Mouse (Mus musculus) lung, postnatal 0 days (tissue): ENCODE measurements around the gene Hemgn. TPM values are rescaled to one million over a fixed set of nuclear protein-coding genes. Genes with fewer than 3 reads are reported as not detected.

Source experiments
- ATAC-seq: fragments of 200-750 bp; cut with Nextera tagmentation; 2 replicates; pipeline ENCODE4 v1.8.0; 2017; ENCODE audit warnings: moderate library complexity
- DNase-seq: peaks from one replicate; pipeline ENCODE4 v3.0.0-alpha.2; 2016; ENCODE audit warnings: low spot score
- H3K27ac ChIP-seq: fragments of 300-500 bp; sonication (generic); 2 replicates; pipeline ENCODE4 v1.5.1; 2014; ENCODE audit warnings: antibody characterized with exemption, mild to moderate bottlenecking, low read length, mixed read lengths
- H3K27me3 ChIP-seq: fragments of 300-500 bp; sonication (generic); replicated peaks from 2 replicates; pipeline ENCODE4 v1.6.1; 2014; ENCODE audit warnings: low read length, mixed read lengths; ENCODE audit not compliant: insufficient read depth
- H3K36me3 ChIP-seq: fragments of 300-500 bp; sonication (generic); 2 replicates; pipeline ENCODE4 v1.6.1; 2014; ENCODE audit warnings: low read length, mixed read lengths; ENCODE audit not compliant: insufficient read depth
- H3K4me1 ChIP-seq: fragments of 300-500 bp; sonication (generic); 2 replicates; pipeline ENCODE4 v1.6.1; 2014; ENCODE audit warnings: antibody characterized with exemption, low read depth, low read length, mixed read lengths; ENCODE audit not compliant: insufficient read depth
- H3K4me2 ChIP-seq: fragments of 300-500 bp; sonication (generic); replicated peaks from 2 replicates; pipeline ENCODE4 v1.6.1; 2014; ENCODE audit warnings: low read depth, mild to moderate bottlenecking, low read length, moderate library complexity, mixed read lengths
- H3K4me3 ChIP-seq: fragments of 300-500 bp; sonication (generic); 2 replicates; pipeline ENCODE4 v1.5.1; 2014; ENCODE audit warnings: low read depth, low read length
- H3K9ac ChIP-seq: fragments of 300-500 bp; sonication (generic); replicated peaks from 2 replicates; pipeline ENCODE4 v1.6.1; 2014; ENCODE audit warnings: low read depth, mild to moderate bottlenecking
- H3K9me3 ChIP-seq: fragments of 300-500 bp; sonication (generic); 2 replicates; pipeline ENCODE4 v1.6.1; 2016; ENCODE audit warnings: low read length, mixed read lengths
- CTCF ChIP-seq: IDR thresholded peaks from 2 replicates; pipeline ENCODE4 v1.5.1; 2016; ENCODE audit warnings: antibody characterized with exemption, mild to moderate bottlenecking
- EP300 ChIP-seq: IDR thresholded peaks from 2 replicates; pipeline ENCODE4 v1.6.1; 2016; ENCODE audit warnings: antibody characterized with exemption, mild to moderate bottlenecking, control low read depth
- WGBS: fragments of 180-500 bp; shearing (Covaris S2); extraction: QIAGEN DNeasy Blood & Tissue Kit; methylation state at CpG from one replicate; pipeline ENCODE4 v1.1.7; 2014; 5-methylcytosine and 5-hydroxymethylcytosine counted together
- polyA plus RNA-seq: library from polyadenylated mRNA; unstranded; fragments of >200 nt; fragmentation: Nextera tagmentation; extraction: Ambion mirVana; gene quantifications from 2 replicates; pipeline ENCODE4 v1.2.1, GENCODE M21; 2015

Hemgn gene
- polyA plus RNA-seq, 1 experiment from 2014 or later, result 1.0 TPM

DNA sequence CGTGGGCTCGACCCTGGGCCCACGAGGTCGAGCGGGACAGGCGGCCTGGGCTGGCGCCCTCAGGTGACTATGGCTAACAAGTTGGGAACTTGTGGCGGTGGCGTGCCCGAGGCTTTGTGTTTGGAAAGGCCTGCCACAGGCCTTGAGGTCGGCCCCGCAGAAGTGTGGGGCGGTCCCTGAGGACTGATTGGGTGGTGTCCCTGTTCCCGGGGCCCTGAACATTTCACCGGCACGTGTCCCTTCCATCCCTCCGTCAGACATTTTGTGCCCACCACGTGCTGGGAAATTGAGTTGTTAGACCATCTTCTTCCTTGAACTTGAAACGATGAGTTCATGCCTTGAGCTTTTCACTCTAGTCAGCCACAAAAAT lies 39.2 kb upstream of the Hemgn start:
- no peaks in the 10 kb centered on the region for H3K27me3 ChIP-seq
- peak overlapping the region; percentile 95 for H3K27ac ChIP-seq
- ATAC-seq, result peak; percentile 17; the same call in 1 of the 2 replicates
- WGBS, result 0% methylated on average over 17 of the region's 19 CpGs
- H3K4me2 ChIP-seq, result peak overlapping the region; percentile 70
- no peaks in the 10 kb centered on the region for H3K9me3 ChIP-seq
- no peak for TF ChIP-seq CTCF
- no peak for TF ChIP-seq EP300
- no peaks in the 10 kb centered on the region for H3K36me3 ChIP-seq
- H3K4me1 ChIP-seq, result peaks cover 40% of the 10 kb centered on the region; the same call in 1 of the 2 replicates
- peak overlapping the region; percentile 88 for H3K4me3 ChIP-seq
- H3K9ac ChIP-seq, result peak overlapping the region; percentile 67
- peak; percentile 76 for DNase-seq

GRCm38 (mm10) chr4:46451758-46452480 lies 38.6 kb upstream of the Hemgn start:
- Histone ChIP-seq H3K36me3 (no peaks in the 10 kb centered on the region), H3K9ac (peak overlapping the region; percentile 67), H3K9me3 (no peaks in the 10 kb centered on the region), H3K4me1 (peaks cover 38% of the 10 kb centered on the region; the same call in 1 of the 2 replicates), H3K4me2 (peak overlapping the region; percentile 70), H3K27me3 (no peaks in the 10 kb centered on the region), H3K27ac (peak overlapping the region; percentile 95), H3K4me3 (peak overlapping the region; percentile 88)
- DNase-seq (peak; percentile 86), ATAC-seq (peak; percentile 64)
- WGBS, result under 1% methylated on average over 28 of the region's 111 CpGs
- TF ChIP-seq CTCF (no peak), EP300 (no peak)

- DNase-seq (peak; percentile 71), ATAC-seq (peak; percentile 52)
- Histone ChIP-seq H3K4me3 (peak overlapping the region; percentile 88), H3K4me1 (peaks cover 32% of the 10 kb centered on the region; the same call in 1 of the 2 replicates), H3K36me3 (no peaks in the 10 kb centered on the region), H3K9me3 (no peaks in the 10 kb centered on the region), H3K4me2 (peak overlapping the region; percentile 70), H3K9ac (peak overlapping the region; percentile 67), H3K27me3 (no peaks in the 10 kb centered on the region), H3K27ac (peak overlapping the region; percentile 95)
- under 1% methylated on average over 35 of the region's 70 CpGs for WGBS
- TF ChIP-seq EP300 (no peak), CTCF (no peak)
Measured at GRCm38 (mm10) chr4:46451240-46451757, 38.0 kb upstream of the Hemgn start.

GRCm38 (mm10) chr4:46450519-46451131 lies 37.3 kb upstream of the Hemgn start, which contains the start of gene Anp32b:
Gene Anp32b, plus strand, starts transcription at chr4:46450902.
- peaks cover 27% of the 10 kb centered on the region; the same call in 1 of the 2 replicates for H3K4me1 ChIP-seq

DNA sequence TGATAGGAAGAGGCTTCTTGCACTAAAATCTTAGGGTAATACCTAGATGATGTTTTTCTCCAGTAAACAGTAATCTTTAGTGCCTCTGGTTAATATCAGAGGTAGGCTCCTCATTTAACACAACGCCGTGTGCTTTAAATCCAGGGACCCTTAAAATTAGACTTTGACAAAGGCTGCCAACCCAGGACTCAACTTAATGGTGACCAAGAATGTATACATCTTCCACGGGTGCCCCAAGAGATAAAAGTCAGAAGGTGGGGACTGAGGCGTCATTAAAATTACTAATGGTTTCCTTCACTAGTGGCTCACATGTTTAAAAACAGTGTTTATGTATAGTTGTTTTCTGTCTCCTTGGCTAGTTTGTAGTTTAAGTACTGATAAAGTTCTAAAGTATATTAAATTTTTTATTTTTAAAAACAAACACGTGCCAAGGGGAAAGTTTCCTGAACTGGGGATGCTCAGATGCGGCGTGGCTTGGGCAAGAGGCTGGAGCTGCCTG lies 36.8 kb upstream of the Hemgn start:
- no peak for ATAC-seq
- no peak for DNase-seq
- H3K27me3 ChIP-seq, result no peaks in the 10 kb centered on the region
- H3K9ac ChIP-seq, result peak overlapping the region; percentile 67; the same call in 1 of the 2 replicates
- H3K36me3 ChIP-seq, result no peaks in the 10 kb centered on the region
- peak overlapping the region; percentile 70 for H3K4me2 ChIP-seq
- peaks cover 23% of the 10 kb centered on the region; the same call in 1 of the 2 replicates for H3K4me1 ChIP-seq
- no peaks in the 10 kb centered on the region for H3K9me3 ChIP-seq
- H3K27ac ChIP-seq, result no peak overlapping the region
- peak overlapping the region; percentile 88 for H3K4me3 ChIP-seq
- WGBS, result 32% methylated on average over 7 of the region's 7 CpGs
- TF ChIP-seq EP300, result no peak
- TF ChIP-seq CTCF, result no peak

More at GRCm38 (mm10) chr4:46450519-46451131, 37.3 kb upstream of the Hemgn start, which contains the start of gene Anp32b:
- no peaks in the 10 kb centered on the region for H3K9me3 ChIP-seq
- DNase-seq (peak; percentile 96), ATAC-seq (peak; percentile 94)
- H3K27me3 ChIP-seq, result no peaks in the 10 kb centered on the region
- no peaks in the 10 kb centered on the region for H3K36me3 ChIP-seq
- peak within 1 kb of the TSS; percentile 70 for H3K4me2 ChIP-seq
- WGBS, result 4% methylated on average over 36 of the region's 66 CpGs
- H3K4me3 ChIP-seq, result peak within 1 kb of the TSS; percentile 88
- peak within 1 kb of the TSS; percentile 95 for H3K27ac ChIP-seq
- H3K9ac ChIP-seq, result peak within 1 kb of the TSS; percentile 67
- TF ChIP-seq EP300, result no peak
- peak; percentile 72 for TF ChIP-seq CTCF

- no peak for TF ChIP-seq EP300
- no peak for TF ChIP-seq CTCF
- Histone ChIP-seq H3K27me3 (no peaks in the 10 kb centered on the region), H3K9ac (no peak overlapping the region), H3K27ac (no peak overlapping the region), H3K4me3 (no peak overlapping the region), H3K36me3 (no peaks in the 10 kb centered on the region), H3K4me2 (no peak overlapping the region), H3K4me1 (peaks cover 14% of the 10 kb centered on the region; the same call in 1 of the 2 replicates), H3K9me3 (no peaks in the 10 kb centered on the region)
- DNase-seq (no peak), ATAC-seq (no peak)
- 55% methylated on average over 6 of the region's 6 CpGs for WGBS
Measured at GRCm38 (mm10) chr4:46448886-46449285, 35.6 kb upstream of the Hemgn start.
